Mouse (Mus musculus) right cerebral cortex, postnatal 4 days (tissue): ENCODE results near the gene Snd1.

ENCODE experiments used
- DNase-seq: peaks from one replicate; pipeline ENCODE4 v3.0.0-alpha.2; 2022

The Snd1 gene

GRCm38 (mm10) chr6:28645231-28645630, 170.3 kb downstream of the Snd1 start:
- DNase-seq: no peak

GRCm38 (mm10) chr6:28656511-28656910, 181.6 kb downstream of the Snd1 start:
- DNase-seq: no peak

GRCm38 (mm10) chr6:28663004-28663403, 188.1 kb downstream of the Snd1 start:
- DNase-seq: no peak

- DNase-seq: no peak
These were observed 188.7 kb downstream of the Snd1 start for GRCm38 (mm10) chr6:28663670-28664069.

- no peak for DNase-seq
These were observed 189.8 kb downstream of the Snd1 start for GRCm38 (mm10) chr6:28664716-28665115.

GRCm38 (mm10) chr6:28667586-28667985, 192.6 kb downstream of the Snd1 start:
- DNase-seq: no peak

- DNase-seq: no peak
These were observed 194.3 kb downstream of the Snd1 start for GRCm38 (mm10) chr6:28669251-28669650.

- no peak for DNase-seq
These were observed 197.4 kb downstream of the Snd1 start for GRCm38 (mm10) chr6:28672388-28672787.

- no peak for DNase-seq
These were observed 199.7 kb downstream of the Snd1 start for GRCm38 (mm10) chr6:28674686-28675085.

- DNase-seq: no peak
These were observed 204.0 kb downstream of the Snd1 start for GRCm38 (mm10) chr6:28678896-28679295.

- DNase-seq: no peak
These were observed 205.6 kb downstream of the Snd1 start for GRCm38 (mm10) chr6:28680537-28680936.

- DNase-seq: no peak
These were observed 206.8 kb downstream of the Snd1 start for GRCm38 (mm10) chr6:28681521-28682457.

- DNase-seq: no peak
These were observed 210.1 kb downstream of the Snd1 start for GRCm38 (mm10) chr6:28685052-28685451.

GRCm38 (mm10) chr6:28685745-28686144, 210.8 kb downstream of the Snd1 start:
- no peak for DNase-seq

- DNase-seq: no peak
These were observed 212.8 kb downstream of the Snd1 start for GRCm38 (mm10) chr6:28687776-28688175.

GRCm38 (mm10) chr6:28692659-28693058, 217.7 kb downstream of the Snd1 start:
- DNase-seq: no peak

- DNase-seq: no peak
These were observed 222.3 kb downstream of the Snd1 start for GRCm38 (mm10) chr6:28697214-28697613.

GRCm38 (mm10) chr6:28704612-28705011, 229.7 kb downstream of the Snd1 start:
- no peak for DNase-seq

- no peak for DNase-seq
These were observed 230.6 kb downstream of the Snd1 start for GRCm38 (mm10) chr6:28705384-28706107.

GRCm38 (mm10) chr6:28706108-28706975, 231.4 kb downstream of the Snd1 start:
- no peak for DNase-seq

GRCm38 (mm10) chr6:28706976-28707592, 232.1 kb downstream of the Snd1 start:
- no peak for DNase-seq

- no peak for DNase-seq
These were observed 235.1 kb downstream of the Snd1 start for GRCm38 (mm10) chr6:28710035-28710434.
